Mouse (Mus musculus) megakaryocyte-erythroid progenitor cell, adult 5 weeks (primary cell): ENCODE measurements around the gene Ctrl. TPM values are rescaled to one million over a fixed set of nuclear protein-coding genes. Genes with fewer than 3 reads are reported as not detected.

Source experiments
- polyA plus RNA-seq: library from polyadenylated mRNA; stranded (reverse); fragments of >175 nt; gene quantifications from 2 replicates; pipeline ENCODE4 v1.2.3, GENCODE M21; 2012

The Ctrl gene
- 0.23 and 0.56 TPM in 2 replicates for polyA plus RNA-seq

DNA sequence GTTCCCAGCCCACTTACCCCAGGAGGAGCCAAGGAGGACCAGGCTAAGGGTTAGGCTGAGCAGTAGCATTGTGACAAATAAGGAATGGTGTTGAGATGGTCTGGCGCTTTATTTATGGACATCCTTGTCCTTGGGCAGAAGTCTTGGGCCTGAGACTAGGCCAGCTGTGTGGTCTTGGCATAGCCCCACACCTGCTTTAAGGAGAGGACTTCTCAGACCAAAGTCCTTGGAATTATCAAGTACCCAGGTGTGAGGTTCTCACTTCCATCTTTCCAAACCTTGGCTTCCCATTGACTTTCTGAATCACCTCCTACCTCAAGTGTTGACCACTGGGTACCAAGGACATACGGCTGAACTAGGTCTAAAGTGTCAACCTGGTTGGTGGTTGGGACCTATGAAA is at the start of gene Ctrl:
TSS of gene Ctrl (minus strand) at position 101 of the 400 bp plus-strand sequence.

DNA sequence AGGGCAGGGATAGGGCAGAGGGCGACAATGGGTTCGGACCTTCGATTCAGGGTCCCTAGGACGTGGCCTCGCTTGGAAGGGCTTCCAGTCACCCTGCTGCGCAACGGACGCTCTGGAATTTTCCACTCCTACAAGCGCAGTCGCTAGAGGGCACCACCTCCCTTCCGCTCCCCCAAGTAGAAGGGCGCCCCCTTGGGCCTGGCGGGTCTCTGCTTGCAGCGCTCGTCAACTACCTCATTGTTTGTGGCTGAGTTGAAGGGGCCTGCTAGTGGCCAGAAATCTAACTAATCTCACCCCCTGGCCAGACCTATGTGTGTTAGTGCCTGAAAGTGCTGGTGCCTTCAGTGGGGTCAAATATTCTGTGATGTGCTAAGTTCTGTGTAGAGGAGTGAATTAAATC is 45.7 kb upstream of the Ctrl start, which contains the start of gene Dpep3:
TSS of gene Dpep3 (minus strand) at position 105 of the 400 bp plus-strand sequence.

DNA sequence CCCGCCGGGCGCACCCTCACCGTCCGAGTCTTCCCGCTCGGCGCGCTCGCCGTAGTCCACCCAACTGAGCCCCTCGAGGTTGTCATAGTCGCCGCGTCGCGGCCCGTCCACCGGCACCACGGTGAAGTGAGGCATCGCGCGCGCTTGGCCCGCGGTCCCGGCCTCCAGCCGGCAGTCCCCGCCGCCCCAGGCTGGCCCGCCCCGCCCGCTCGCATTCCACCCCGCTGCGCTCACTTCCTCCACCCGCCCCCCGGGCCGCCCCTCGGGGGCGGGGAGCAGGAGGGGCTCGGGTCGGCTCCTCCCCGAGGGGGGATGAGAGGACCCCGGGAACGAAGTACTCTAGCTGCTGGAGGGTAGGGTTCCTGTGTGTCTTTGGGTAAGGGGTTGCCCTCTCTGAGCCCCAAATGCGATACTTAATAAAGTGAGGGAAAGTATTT is 32.3 kb upstream of the Ctrl start, which contains the start of gene Slc12a4:
TSS of gene Slc12a4 (minus strand) at position 193 of the 437 bp plus-strand sequence.

DNA sequence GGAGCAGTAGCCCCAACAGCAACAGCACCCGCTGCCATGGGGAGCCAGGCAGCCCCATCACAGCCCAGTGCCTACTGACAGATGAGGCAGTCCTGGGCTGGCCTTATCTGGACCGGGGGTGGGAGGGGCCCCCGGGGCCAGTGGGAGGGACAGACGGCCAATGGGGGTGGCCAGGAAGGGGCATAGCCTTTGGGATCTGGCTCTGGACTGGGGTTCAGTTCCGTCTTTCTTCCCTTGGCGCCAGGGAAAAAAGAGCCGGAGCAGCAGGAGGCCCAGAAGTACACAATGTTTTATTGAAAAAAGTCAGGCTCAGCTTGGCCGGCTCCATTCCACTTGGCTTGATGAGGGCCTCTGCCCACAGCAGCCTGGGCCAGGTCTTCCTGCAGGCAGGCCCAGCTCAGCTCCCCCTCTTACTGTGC is 9.7 kb upstream of the Ctrl start, which contains the start of gene Lcat:
TSS of gene Lcat (minus strand) at position 62 of the 419 bp plus-strand sequence.

DNA sequence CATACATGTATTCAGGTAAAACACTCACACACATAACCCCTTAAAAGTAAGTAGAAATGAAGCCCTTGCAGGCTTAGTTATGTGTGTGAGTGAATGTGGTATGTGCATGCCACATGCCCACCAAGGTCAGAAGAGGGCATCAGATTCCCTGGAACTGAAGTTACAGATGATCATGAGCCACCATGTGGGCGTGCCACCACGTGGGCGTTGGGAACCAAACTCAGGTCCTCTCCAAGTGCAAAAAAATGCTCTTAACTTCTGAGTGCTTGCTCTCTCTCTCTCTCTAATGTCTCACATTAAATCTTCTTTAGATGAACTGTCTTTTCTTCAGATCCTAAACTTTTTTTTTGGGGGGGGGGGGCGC is 4.6 kb upstream of the Ctrl start, which contains the start of gene Psmb10:
TSS of gene Psmb10 (minus strand) at position 139 of the 364 bp plus-strand sequence.

DNA sequence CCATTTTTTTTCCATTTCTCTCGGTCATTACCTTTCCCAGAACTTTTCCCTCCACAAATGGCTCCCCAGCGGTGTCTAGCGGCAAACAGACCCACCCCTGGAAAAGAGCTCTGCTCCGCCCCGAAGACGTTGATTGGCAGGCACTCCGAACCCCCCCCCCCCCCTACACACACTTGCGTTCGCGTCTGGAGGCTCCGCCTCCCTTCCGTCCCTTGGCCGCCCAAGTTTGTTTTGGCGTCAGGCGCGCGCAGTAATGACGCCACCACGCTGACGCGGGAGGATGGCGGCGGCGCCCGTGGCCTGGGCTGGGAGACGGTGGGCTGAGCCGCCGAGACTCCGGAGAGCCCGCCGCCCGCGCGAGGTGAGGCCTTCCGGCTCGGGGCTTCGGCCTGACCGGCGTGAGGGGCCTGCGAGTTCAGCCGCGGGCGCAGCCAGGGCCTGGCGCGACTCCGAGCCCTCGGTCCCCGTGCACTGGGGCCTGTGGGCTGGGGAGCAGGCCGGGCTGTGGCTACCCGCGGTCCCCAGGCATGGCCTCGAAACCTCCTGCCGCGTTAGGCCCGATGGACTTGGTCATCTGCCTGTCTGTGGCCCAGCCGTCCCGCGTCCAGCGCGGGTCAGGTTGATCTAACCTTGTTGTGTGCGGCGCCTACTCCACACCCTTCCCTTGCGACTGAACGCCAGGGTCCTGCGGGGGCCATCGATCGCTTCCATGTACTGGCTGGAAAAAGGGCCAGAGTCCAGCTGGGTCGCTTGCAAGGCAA is 33.3 kb downstream of the Ctrl start, which contains the start of gene Pskh1:
TSS of gene Pskh1 (plus strand) at position 262 of the 761 bp plus-strand sequence.

DNA sequence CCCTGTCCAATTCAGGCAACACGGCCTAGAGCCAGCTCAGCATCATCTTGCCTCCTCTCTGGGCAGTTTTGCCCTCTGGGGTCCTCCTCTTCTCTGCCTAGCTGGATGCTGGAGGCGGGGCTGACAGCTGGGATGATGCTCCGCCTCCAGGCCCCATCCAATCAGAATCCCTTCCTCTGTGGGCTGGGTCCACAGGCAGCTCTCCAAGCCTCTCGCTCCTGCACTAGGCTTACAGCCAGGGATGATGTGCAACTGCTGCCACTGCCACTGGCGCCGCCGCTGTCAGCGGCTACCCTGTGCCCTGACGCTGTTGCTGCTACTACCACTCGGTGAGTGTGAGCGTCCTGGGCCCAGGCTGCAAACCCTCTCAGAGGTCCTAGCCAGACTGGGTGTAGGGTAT is 40.3 kb downstream of the Ctrl start, which contains the start of gene Nrn1l:
TSS of gene Nrn1l (plus strand) at position 229 of the 400 bp plus-strand sequence.

Other genes starting within 250 kb of the Ctrl start
- 61.0 and 111 TPM in 2 replicates for gene Carmil2, start 247.6 kb downstream of the Ctrl start, polyA plus RNA-seq
- 54.3 and 56.0 TPM in 2 replicates for gene Acd, start 232.8 kb downstream of the Ctrl start, polyA plus RNA-seq
- gene Pard6a, start 232.7 kb downstream of the Ctrl start, polyA plus RNA-seq, result 4.3 and 6.8 TPM in 2 replicates
- gene 4933405L10Rik, start 226.2 kb downstream of the Ctrl start, polyA plus RNA-seq, result not detected in 2 replicates
- 52.5 and 60.2 TPM in 2 replicates for gene Enkd1, start 225.7 kb downstream of the Ctrl start, polyA plus RNA-seq
- gene Gfod2, start 175.2 kb downstream of the Ctrl start, polyA plus RNA-seq, result 4.4 and 5.4 TPM in 2 replicates
- 18.8 and 21.4 TPM in 2 replicates for gene Ranbp10, start 106.5 kb downstream of the Ctrl start, polyA plus RNA-seq
- not detected in 2 replicates for gene Tsnaxip1, start 106.1 kb downstream of the Ctrl start, polyA plus RNA-seq
- gene Cenpt, start 80.6 kb downstream of the Ctrl start, polyA plus RNA-seq, result 19.2 and 20.7 TPM in 2 replicates
- 26.9 and 29.1 TPM in 2 replicates for gene Thap11, start 78.7 kb downstream of the Ctrl start, polyA plus RNA-seq
- 152 and 172 TPM in 2 replicates for gene Nutf2, start 73.3 kb downstream of the Ctrl start, polyA plus RNA-seq
- 20.8 and 31.4 TPM in 2 replicates for gene Edc4, start 53.0 kb downstream of the Ctrl start, polyA plus RNA-seq
- 1.1 and 2.7 TPM in 2 replicates for gene Nrn1l, start 40.3 kb downstream of the Ctrl start, polyA plus RNA-seq
- 11.2 and 12.3 TPM in 2 replicates for gene Pskh1, start 33.4 kb downstream of the Ctrl start, polyA plus RNA-seq
- gene Psmb10, start 4.6 kb upstream of the Ctrl start, polyA plus RNA-seq, result 590 and 652 TPM in 2 replicates
- 0.78 and 0.79 TPM in 2 replicates for gene Lcat, start 9.5 kb upstream of the Ctrl start, polyA plus RNA-seq
- 10.0 and 12.7 TPM in 2 replicates for gene Slc12a4, start 32.2 kb upstream of the Ctrl start, polyA plus RNA-seq
- not detected in 2 replicates for gene Dpep3, start 45.6 kb upstream of the Ctrl start, polyA plus RNA-seq
- gene Dus2, start 57.5 kb upstream of the Ctrl start, polyA plus RNA-seq, result 3.3 and 4.1 TPM in 2 replicates
- gene Dpep2nb, start 72.1 kb upstream of the Ctrl start, polyA plus RNA-seq, result not detected in 2 replicates
- gene Ddx28, start 78.0 kb upstream of the Ctrl start, polyA plus RNA-seq, result 25.8 and 27.4 TPM in 2 replicates
- 11.1 and 13.5 TPM in 2 replicates for gene Nfatc3, start 125.0 kb upstream of the Ctrl start, polyA plus RNA-seq
- gene Esrp2, start 203.1 kb upstream of the Ctrl start, polyA plus RNA-seq, result 0.71 and 3.2 TPM in 2 replicates
- gene Pla2g15, start 216.5 kb upstream of the Ctrl start, polyA plus RNA-seq, result 11.0 and 14.7 TPM in 2 replicates
- gene Slc7a6, start 235.0 kb upstream of the Ctrl start, polyA plus RNA-seq, result 11.6 and 15.8 TPM in 2 replicates